In genomic region chr1:181466601-181467320, GRCm38 (mm10) we compare ENCODE assay signal across 9 mouse cellular contexts. TPM values are rescaled to one million over a fixed set of nuclear protein-coding genes. Genes with fewer than 3 reads are reported as not detected.
DNase-seq lines count a peak whose midpoint lies in the region; ATAC-seq and TF ChIP-seq lines count a peak whose summit lies in the region.
"Had no signal": no experiment of that assay in that cellular context is flagged by ENCODE, and none has a peak within 500 bp of the region (broad histone marks: within the 10 kb centered on the region; RNA-seq: fewer than 3 reads in every experiment).

No protein-coding gene starts in this region.

- H3K4me1 ChIP-seq in hindbrain, postnatal 0 days (ENCODE audit: insufficient read depth, low read length), result peaks cover 9% of the 10 kb centered on the region; the same call in 1 of the 2 replicates

- H3K4me2 ChIP-seq in hindbrain, postnatal 0 days (ENCODE audit: low read depth, low read length), result peak overlapping the region; percentile 0; the same call in 1 of the 2 replicates

- WGBS in hindbrain, postnatal 0 days, result 45% methylated on average over 17 of the region's 17 CpGs

- intact Hi-C loops in gastrocnemius, postnatal 36 days (cut with DNase I), result loop anchor here (5.0 kb wide), 1 partner anchor 81 kb away; no protein-coding TSS in a partner anchor

- no peak overlapping the region for H3K4me3 ChIP-seq in hindbrain, postnatal 0 days (ENCODE audit: low read length)

- no peak overlapping the region for H3K27ac ChIP-seq in hindbrain, postnatal 0 days

- peak; percentile 70 for DNase-seq in layer of hippocampus, adult 11-12 months (ENCODE audit: low spot score)
- DNase-seq in layer of hippocampus, adult 9-10 months (ENCODE audit: low spot score), result no peak
- DNase-seq in frontal cortex, adult 2 months (ENCODE audit: extremely low spot score in 1 of 2, low spot score in 1 of 2), result peak; percentile 53 to 71
- peak; percentile 82 for DNase-seq in hindbrain, postnatal 0 days (ENCODE audit: low spot score)
- peak; percentile 50 for DNase-seq in retina, postnatal 1 day
- DNase-seq in ovary, postnatal 36 days (ENCODE audit: low spot score), result no peak
- no peak for DNase-seq in gastrocnemius, postnatal 36 days
- DNase-seq in adrenal gland, postnatal 25 days, result no peak

- H3K9ac ChIP-seq in hindbrain, postnatal 0 days (replicated peaks; ENCODE audit: low read length), result no peak overlapping the region

- H3K9me3 ChIP-seq in hindbrain, postnatal 0 days (ENCODE audit: low read length), result peaks cover 4% of the 10 kb centered on the region; the same call in 1 of the 2 replicates

- no peak for TF ChIP-seq CTCF in hindbrain, postnatal 0 days (IDR thresholded peaks at IDR 0.05; ENCODE audit: low read depth)

- H3K36me3 ChIP-seq in hindbrain, postnatal 0 days (ENCODE audit: insufficient read depth, low read length), result no peaks in the 10 kb centered on the region

- ATAC-seq in hindbrain, postnatal 0 days, result peak; percentile 88

- no peaks in the 10 kb centered on the region for H3K27me3 ChIP-seq in hindbrain, postnatal 0 days (ENCODE audit: insufficient read depth, low read length)

RNA-seq across cellular contexts. Expression of gene Ccdc121, which starts 44.5 kb away (rescaled TPM):
- 0.42 and 0.46 TPM in 2 replicates for polyA plus RNA-seq in frontal cortex, adult 2 months (2012; rRNA removed)
- total RNA-seq in hindbrain, postnatal 0 days (2014; rRNA removed), result 0.16 TPM in 1 of 2 replicates, not detected in the other
- polyA plus RNA-seq in hindbrain, postnatal 0 days (2015; fragmentation: Nextera tagmentation; extraction: Ambion mirVana), result 0.25 TPM in 2 replicates
- not detected for total RNA-seq in gastrocnemius, postnatal 36 days (2021)
- not detected in 2 replicates for total RNA-seq in adrenal gland, postnatal 25 days (2021)
- total RNA-seq: ES-E14 had no signal

Comparison
In these comparisons a context has a peak if more than half of its experiments do, and no peak if none do; other contexts are left out.
1. DNase-seq: peak in layer of hippocampus, adult 11-12 months (single experiment), frontal cortex, adult 2 months (2 of 2), hindbrain, postnatal 0 days (single experiment) and retina, postnatal 1 day (single experiment); none in layer of hippocampus, adult 9-10 months (single experiment), ovary, postnatal 36 days (single experiment), gastrocnemius, postnatal 36 days (0 of 2) and adrenal gland, postnatal 25 days (single experiment).